Mouse (Mus musculus): ENCODE measurements at regions not wholly inside any gene's neighbourhood (a gene's known extent, or its start where the extent isn't known, plus 50 kb on each side); places are given as distances from the start of the nearest gene placed in this dataset.

GRCm38 (mm10) chr16:53095396-53095929 lies 641.6 kb upstream of the Alcam start:
- TF ChIP-seq ZNF384 (IDR thresholded peaks at IDR 0.05; ENCODE audit: low read depth, low read length) (no peak), HCFC1 (IDR thresholded peaks at IDR 0.05; ENCODE audit: borderline replicate concordance, insufficient read depth, low read length) (no peak), MAFK (IDR thresholded peaks at IDR 0.05; ENCODE audit: insufficient read depth, low read depth, low read length) (no peak)

All from ES-E14 (cell line).